Mouse (Mus musculus) urinary bladder, adult 18-20 months (tissue): ENCODE results near the gene Fam50b.

Experiments used
- DNase-seq, 2 experiments: peaks; one replicate each; pipeline ENCODE4 v3.0.0; 2022; ENCODE audit warnings: low spot score in 2 of 2, mixed read lengths in 2 of 2

Fam50b gene

DNA sequence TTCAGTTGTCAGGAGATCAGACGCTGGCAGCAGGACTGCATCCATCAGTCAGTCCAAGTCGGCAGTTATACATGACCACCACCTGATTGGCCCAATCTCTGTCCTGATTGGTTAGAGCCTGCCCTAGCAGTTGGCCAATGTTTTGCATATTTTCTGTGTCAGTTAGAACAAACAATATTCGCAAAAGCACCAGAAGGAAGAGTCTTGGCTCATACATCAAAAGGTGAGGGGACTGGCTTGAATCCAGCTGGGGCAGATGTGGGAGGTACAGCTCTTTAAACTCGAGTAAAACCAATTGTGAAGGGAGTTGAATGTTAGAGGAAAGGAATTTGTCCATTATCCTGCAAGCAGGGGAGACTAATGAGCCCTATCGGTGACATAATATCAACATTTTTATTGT lies at the start of gene Fam50b:
Fam50b (plus strand) TSS at position 165 of the 400 bp plus-strand sequence.
- DNase-seq: no peak

DNA sequence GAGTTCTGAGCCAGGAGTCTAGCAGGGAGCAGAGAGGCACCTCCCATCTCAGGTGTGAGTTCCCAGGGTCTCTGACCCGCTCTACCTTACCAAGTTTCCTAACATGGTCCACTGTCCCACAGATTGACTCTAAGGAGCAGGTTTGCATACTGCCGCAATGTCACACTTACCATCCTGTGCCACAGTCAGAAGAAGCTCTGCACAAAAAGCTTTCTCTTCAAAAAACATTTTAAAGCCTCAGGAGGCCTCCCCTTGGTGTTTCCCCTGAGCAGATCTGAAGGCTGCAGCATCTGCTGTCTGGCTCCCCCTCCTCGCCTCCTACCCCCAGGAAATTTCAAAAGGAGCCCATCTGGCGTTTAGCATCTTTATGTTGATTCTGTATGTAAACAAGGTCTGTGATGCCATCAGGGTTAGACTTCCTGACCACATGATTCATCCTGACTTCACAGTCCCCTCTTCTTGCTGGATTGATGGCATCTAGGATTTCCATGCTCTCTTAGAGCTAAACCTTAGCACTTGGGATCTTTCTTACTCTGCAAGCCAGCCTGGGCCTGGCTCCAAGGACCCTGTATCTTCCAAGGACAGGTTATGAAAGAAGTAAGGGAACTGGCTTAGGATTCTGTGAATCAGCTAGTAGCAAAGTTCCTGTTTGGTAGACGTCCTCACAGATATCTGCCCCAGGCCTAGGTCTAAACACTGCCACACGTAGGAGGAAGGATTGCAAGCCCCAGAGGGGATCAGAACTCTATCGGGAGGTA lies 49.5 kb upstream of the Fam50b start:
- no peak for DNase-seq

DNA sequence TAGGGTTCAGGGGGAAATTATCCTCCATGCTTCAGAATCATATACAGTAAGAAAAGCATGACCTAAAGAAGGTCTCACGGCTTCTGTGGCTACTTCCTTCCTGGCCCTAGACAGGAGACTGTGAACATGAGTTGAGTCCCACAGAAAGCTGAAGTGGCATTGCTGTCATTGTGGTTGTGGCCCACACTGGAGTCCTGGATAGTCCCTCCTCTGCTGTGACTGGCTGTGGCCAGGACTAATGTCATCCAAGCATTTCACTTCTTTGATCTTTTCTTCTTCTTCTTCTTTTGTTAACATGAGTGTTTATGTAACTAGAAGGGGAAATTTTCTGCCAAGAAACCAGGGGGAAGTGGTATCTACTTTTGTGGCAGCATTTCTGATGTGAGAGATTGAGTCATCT lies 43.6 kb upstream of the Fam50b start:
- DNase-seq: no peak

DNA sequence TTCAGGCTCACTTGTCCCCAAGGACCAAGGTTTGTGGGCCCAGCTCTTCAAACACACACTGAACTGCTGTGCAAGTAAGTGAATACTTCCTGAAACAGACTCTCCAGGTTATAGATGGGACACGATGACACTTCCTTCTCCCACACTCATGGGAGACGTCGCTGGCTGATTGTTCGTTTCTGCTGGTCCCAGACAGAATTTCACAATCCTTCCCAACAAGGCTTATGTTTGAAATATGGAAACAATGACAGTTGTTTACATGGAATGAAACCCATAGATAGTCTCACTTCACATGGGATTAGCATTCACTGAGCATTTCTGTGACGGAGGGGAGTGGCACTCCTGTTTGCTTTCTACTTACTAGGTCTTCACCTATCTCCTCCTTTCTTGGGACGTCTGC lies 41.5 kb upstream of the Fam50b start:
- no peak for DNase-seq

DNA sequence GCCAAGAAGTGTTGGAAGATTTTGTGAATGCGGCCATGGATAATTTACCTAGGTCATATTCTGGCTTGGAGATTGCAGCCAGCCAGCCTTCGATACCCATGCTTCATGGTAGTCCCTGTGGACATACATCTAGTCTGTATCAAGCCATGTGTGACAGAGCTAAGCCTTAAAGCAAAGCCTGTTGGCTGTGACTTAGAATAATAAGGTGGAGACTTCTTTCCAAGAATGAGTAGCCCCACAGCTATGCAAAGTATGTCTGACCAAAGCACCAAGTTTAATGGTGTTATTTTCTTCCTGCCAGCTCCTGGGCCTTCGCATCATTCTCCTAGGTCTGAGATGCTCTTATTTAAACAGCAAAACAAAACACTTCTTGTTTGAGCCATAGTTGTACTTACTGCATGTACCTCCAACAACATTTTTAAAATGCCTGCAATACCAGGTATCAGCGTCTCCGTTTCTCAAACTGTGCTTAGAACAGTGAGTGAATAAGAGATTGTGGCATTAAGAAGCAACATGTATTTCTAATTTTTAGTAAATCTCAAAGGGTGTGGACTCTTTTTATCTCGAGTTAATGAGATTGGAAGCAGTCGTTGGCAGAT lies 37.8 kb upstream of the Fam50b start:
- DNase-seq: no peak

DNA sequence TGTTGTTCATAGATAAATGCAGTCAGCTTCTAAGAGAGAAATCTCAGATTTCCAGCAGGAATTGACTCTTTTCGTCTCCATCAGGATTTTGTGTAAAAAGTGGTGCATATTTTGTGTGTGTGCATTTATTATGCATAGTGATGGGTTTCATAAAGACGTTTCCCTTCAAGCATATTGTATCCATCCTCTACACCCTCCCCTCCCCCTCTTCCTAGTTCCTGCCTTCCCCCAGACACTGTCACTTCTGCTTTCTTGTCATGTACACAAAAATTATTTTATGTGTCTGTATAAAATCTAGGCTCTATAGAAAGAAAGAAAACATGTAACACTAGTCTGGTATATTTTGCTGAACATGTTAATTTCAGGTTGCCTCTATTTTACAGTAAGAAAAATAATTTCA lies 34.6 kb upstream of the Fam50b start:
- DNase-seq: no peak

DNA sequence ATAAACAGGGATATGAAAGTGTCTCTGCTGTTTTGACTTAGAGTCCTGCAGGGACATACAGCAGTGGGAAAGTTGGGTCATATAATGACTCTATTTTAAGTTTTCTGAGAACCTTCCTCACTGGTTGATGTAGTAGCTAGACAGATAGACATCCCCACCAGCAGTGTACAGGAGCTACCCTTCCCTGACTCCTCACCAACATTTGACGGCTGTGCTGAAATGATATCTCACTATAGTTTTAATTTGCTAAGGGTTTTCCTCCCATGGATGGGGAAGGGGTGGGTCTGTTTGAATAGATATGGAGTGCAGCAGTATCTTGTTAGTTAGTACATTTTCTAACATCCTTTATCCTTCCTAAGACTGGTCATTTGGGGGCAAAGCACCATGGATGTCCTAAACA lies 34.0 kb upstream of the Fam50b start:
- no peak for DNase-seq

DNA sequence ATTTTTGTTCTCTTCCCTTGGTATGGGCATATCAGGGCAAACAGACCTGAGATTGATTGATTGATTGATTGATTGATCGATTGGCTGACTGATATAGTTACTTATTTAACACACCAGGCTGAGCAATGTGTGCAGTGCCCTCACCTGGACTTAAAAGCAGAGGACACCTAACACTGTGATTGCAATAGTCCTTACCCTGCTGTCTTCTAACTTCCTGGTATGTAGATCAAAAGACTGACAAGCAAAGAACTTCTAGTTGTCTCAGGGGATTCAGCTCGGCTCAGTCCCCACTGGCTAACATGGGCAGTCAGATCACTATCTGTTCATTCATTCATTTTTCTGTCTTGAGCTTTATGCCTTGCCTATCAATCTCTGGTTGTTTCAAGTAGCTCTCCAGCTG lies 31.3 kb upstream of the Fam50b start:
- DNase-seq: no peak

DNA sequence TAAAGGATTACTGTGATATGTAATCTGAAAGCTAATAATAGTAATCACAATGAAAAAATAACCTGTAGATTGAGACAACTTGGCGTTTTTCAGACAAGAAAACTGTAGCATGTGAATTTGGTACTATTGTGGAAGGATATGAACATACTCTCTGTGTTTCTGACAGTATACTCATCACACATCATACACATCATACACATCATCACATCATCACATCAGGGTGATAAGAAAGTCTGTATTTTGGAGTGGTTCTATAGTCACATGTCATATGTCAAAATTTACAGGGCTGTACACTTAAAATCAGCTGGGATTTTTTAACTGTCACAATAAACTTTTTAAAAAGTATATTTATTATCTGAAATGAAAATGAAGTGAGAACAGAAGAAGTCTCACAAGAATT lies 30.9 kb upstream of the Fam50b start:
- DNase-seq: no peak

DNA sequence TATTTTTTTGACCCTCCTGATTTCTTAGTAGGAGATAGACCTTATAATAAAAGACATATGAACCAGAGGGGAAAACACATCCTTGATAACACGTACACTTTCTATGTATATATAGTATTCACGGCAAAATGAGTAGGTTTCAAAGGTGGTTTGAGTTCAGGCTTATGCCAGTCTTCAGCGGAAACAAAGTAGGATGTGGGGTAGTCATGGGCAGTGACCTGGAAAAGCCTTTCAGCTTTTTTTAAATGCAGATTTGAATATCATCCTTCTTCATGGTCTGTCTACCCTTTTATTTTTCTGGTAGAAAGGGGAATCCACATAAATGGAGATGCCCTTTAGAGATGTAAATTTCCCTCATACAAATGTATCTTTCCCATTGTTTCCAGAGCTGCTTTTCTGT lies 29.8 kb upstream of the Fam50b start:
- no peak for DNase-seq

DNA sequence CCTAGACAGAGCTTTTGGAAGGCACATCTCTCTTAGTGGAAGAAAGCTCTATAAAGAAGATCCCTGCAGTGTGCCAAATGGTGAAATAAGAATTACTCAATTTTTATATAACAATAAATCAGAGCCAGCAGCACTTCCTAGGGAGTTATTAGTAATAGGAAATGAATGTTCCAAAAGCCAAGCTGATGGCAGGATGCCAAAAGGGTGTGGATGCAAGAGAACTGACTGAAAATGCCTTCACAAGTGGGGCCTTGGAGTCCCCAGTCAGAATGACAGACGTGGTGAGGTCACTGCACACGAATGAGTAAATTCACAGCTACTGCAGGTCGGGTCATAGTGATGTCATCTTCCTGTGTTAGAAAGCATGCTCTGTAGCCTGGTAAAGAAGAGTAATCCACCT lies 25.7 kb upstream of the Fam50b start:
- DNase-seq: peak; percentile 52 to 88

DNA sequence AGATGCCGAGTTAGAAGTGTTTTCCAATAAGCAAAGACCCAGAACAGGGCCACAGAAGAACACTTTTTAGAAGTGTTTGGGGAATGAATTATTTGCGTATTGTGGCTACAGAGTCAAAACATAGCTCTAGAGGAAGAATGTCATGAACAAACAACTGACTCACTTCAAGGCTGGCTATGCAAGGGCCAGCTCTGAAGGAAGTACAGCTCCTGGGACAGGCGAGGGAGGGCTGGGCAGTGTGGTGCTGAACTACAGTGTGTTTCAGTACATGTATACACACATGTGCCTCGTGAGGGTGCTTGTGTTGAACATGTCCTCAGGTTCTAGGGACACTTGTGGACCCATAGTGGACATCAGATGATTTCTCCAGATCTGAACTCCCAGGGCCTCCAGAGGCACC lies 25.1 kb upstream of the Fam50b start:
- DNase-seq: peak in 1 of 2 experiments; percentile 12

DNA sequence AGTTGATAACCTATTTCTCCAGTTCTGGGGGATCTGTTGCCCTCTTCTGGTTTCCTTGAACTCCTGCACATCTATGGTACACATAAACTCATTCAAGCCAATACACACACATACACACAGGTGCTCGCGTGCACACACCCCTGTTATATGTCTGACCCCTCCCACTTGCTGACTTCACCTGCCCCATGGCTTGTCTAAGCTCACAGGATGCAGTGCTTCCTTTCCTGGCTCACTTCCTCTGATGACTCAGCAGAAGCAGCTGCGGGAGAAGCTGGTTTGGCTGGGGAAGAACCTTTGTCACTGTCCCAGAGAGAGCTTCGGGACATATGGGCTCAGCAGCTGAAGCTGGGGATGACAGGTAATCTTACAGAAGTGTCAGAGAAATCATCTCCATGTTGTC lies 23.2 kb upstream of the Fam50b start:
- no peak for DNase-seq

DNA sequence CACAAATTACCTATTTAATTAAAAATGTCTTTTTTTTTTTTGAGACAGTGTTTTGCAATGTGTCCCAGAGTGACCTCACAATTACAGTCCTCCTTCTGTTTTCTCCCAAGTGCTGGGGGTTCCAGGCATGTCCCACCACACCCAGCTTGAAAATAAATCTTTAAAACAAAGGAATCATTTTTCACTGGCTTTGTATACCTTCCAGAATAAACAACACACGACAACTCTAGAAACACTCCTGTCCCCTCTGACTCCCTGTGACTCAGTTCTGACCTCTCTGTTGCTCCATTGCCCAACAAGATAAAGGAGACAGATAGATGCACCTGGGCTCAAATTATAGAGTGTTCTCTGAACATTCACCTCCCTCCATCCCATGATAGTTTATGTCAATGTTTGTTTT lies 21.8 kb upstream of the Fam50b start:
- no peak for DNase-seq

DNA sequence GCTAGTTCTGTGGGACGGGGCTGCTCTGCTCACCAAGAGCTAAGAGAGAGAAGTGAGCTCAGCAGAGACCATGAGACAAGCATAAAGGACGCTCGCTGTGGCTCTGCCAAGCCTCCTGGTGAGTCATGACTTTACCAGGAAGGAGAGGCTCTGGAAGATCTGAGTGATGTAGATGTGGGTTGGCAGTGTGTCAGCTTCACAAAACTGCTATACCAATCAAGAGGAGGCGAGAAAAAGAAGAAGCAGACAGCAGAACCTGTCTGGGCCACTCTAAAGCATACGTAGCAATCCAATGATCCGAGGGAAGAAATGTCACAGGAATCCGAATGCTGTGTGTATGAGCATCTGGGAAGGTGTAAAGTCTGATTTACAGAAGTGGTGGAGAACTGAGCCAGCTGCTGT lies 19.2 kb upstream of the Fam50b start:
- peak in 1 of 2 experiments; percentile 45 for DNase-seq

DNA sequence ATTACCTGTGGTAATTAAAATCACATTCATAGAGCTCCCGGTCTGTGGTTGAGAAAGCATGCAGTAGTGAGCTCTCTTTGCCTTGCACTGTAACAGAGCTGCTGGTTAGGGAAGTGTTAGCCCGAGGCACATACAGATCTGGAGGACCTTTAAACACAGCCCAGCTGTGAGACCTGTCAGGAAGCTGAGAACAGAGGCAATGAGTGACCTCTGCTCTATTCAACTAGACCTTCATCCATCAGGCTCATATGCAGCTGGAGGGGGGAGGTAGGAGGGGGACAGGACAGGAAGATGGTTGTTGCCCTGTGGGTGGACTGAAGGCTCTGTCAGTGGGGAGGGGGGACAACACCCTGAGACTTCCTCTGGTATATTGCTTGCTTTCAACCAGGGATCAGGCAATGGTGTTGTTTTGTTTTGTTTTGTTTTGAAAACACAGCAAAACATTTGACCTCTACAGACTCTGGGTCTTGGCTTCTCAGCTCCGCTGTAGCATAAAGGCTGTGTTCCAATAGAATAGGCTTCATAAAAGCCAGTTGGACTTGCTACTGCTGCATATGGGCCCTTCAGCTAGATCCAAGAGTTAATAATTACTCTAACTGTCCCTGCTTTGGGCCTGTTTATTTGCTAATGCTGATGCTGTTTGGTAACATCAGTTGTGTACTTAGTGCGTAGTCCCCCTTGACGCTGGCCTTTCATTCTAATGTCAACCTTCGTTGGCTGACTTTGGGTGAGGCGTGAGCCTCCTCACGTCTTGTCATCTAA lies 9.6 kb upstream of the Fam50b start:
- no peak for DNase-seq

DNA sequence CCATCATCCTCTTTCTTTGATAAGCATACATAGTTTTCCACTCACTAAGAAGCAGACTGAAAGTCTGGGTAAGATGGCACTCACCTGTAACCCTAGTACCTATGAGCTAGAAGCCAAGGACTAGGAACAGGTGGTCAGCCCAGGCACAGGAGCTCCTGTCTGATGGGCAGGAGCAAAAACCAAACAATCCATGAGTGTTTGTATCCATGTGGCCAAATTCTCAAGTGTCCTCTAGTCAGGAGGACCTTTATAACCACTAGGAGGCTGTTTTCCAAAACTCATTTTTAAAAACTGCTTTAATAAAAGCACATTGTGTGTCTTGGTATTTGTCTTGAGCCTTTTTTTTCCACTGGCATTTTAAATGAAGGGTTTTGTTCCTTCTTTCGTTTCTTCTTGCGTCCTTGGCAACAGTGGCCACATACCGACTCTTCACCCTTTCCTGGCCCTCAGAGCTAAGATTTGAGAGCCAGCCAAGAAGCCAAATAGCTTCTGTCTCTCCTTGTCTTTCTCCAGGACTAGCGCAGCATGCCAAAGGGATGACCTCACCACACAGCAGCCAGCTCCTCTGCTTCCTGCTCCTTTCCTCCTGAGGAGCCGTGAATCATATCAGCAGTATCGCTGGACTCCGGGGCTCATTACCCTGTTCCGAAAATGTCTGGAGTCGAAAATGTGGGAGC lies 8.7 kb upstream of the Fam50b start:
- peak; percentile 32 to 47 for DNase-seq

DNA sequence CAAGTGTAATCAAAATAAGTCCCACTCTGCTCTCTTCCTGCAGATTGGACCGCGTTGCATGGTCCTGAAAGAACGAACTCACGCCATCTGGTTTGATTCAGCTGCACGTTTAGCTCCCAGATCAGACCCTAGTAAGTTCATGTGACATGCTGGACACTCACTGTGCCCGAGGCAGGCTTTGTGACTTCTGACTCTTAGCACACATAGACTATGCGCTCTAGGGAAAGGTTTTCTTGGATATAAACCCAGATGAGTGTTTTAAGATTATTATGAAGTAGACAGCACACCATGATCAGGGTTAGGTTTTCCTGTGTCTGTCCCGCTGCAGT lies 8.2 kb upstream of the Fam50b start:
- no peak for DNase-seq

DNA sequence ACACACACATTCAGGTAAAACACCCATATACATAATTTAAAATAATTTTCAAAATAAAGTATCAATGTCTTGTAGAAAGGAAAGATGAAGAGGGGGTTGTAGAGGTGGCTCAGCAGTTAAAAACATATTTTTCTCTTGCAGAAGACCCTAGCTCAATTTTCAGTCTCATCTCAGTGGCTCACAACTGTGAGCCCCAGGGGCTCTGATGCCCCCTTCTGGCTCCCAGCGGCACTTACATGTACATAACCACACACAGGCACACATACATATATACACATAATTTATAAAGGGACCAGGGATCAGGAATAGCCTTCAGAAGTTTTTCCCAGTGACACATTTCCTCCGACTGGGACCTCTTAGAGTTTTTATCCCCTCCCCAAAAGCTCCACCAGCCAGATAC lies 7.6 kb upstream of the Fam50b start:
- no peak for DNase-seq

DNA sequence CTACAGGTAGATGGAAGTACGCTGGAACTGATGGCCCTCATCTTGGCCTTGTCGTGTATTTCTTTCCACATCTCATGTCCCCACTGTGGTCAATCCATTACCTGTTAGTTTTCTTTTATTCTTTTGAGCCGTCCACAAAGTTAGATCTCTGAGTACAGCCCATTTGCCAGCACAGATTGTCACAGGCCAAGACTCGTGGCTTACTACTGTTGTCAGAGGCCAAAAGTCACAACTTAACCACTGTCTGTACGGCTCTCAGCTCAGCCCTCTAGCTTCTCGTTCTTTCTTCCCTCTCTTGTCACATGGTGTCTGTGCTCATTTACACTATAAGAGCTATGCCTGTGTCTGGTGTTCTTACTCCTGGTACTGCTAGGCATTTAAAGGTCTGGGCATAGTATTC lies 3.1 kb upstream of the Fam50b start:
- DNase-seq: no peak

DNA sequence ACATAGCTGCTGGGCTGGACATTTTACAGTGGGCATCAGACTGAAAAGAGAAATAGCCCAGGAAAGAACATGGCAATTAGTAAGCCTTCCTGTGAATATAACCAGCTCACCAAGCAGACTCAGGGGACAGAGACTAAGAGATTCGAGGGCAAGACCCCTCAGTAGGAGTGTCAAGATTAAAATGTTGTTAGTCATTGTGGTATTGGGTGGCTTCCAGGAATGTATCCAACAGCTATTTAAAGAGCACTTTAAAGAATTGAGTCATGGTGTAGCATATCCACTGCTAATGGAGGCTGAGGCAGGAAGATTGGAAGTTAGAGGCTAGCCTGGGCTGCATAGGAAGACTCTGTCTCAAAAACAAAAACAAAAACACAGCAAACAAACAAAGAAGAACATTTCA lies 870 bp upstream of the Fam50b start:
- no peak for DNase-seq

DNA sequence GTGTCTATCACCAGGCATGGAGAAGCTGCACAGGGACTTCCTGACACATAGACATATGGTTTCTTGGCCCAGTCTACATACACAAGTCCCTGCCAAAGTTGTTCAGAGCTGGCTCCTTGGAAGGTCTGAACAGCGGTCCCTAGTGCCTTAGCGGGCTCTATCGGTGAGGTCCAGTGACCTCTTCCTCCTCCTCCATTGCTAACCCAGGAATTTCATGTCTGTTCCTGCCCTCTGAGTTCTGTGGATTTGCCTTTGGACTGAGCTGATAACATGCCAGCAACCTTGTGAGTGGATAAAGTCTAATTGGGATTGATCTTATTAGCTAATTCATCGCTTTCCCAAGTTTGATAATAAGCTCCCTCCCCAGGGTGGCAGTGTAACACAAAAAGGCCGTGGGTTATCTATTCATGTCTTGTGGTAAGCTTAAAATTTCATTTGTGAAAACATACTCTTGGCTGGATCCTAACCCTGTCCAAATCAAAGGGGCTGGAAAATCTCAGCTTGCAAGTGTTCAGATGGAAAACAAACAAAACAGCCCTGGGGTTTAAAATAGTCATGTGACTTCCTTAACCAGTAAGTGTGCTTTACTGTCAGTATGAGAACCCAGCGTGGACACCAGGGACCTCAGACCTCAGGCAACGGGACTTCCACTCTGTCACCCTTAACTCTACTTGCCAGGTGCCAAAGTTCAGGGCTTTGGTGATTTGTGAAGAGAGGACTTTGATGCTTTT lies 3.5 kb downstream of the Fam50b start:
- no peak for DNase-seq
